Mouse (Mus musculus) midbrain, embryonic 12.5 days (tissue): ENCODE results near the gene Gm10413. TPM values are rescaled to one million over a fixed set of nuclear protein-coding genes. Genes with fewer than 3 reads are reported as not detected.
"Not testable (repeated sequence)": the region's sequence is repeated elsewhere in the genome, so short reads cannot be mapped to it uniquely, and the experiment has no call there.

Experiments
- ATAC-seq: fragments of 200-750 bp; cut with Nextera tagmentation; 2 replicates; pipeline ENCODE4 v1.8.0; 2017; ENCODE audit warnings: low read depth, moderate TSS enrichment, moderate library complexity; ENCODE audit not compliant: low FRiP score
- H3K27ac ChIP-seq: fragments of 300-500 bp; sonication (generic); replicated peaks from 2 replicates; pipeline ENCODE4 v1.5.1; 2016; ENCODE audit warnings: mild to moderate bottlenecking
- H3K27me3 ChIP-seq: fragments of 300-500 bp; sonication (generic); 2 replicates; pipeline ENCODE4 v1.6.1; 2016; ENCODE audit warnings: mild to moderate bottlenecking
- H3K36me3 ChIP-seq: fragments of 300-500 bp; sonication (generic); 2 replicates; pipeline ENCODE4 v1.6.1; 2016
- H3K4me1 ChIP-seq: fragments of 300-500 bp; sonication (generic); 2 replicates; pipeline ENCODE4 v1.6.1; 2016
- H3K4me2 ChIP-seq: fragments of 300-500 bp; sonication (generic); replicated peaks from 2 replicates; pipeline ENCODE4 v1.6.1; 2016; ENCODE audit warnings: mild to moderate bottlenecking, moderate library complexity
- H3K4me3 ChIP-seq: fragments of 300-500 bp; sonication (generic); 2 replicates; pipeline ENCODE4 v1.5.1; 2016; ENCODE audit warnings: mild to moderate bottlenecking
- H3K9ac ChIP-seq: fragments of 300-500 bp; sonication (generic); replicated peaks from 2 replicates; pipeline ENCODE4 v1.6.1; 2016; ENCODE audit warnings: mild to moderate bottlenecking, moderate library complexity
- H3K9me3 ChIP-seq: fragments of 300-500 bp; sonication (generic); 2 replicates; pipeline ENCODE4 v1.6.1; 2016; ENCODE audit warnings: mild to moderate bottlenecking
- WGBS: fragments of 180-500 bp; shearing (Covaris S2); methylation state at CpG from one replicate; pipeline ENCODE4 v1.1.7; 2016; 5-methylcytosine and 5-hydroxymethylcytosine counted together
- polyA plus RNA-seq: library from polyadenylated mRNA; unstranded; fragments of >200 nt; fragmentation: Nextera tagmentation; extraction: Ambion mirVana; gene quantifications from 2 replicates; pipeline ENCODE4 v1.2.1, GENCODE M21; 2016

The Gm10413 gene
- polyA plus RNA-seq: not detected in 2 replicates

GRCm38 (mm10) chr14:3394793-3395192, at the start of gene Gm10413:
Gene Gm10413 (plus strand): TSS chr14:3395093.
- not testable (repeated sequence) for H3K27me3 ChIP-seq, H3K36me3 ChIP-seq, H3K9ac ChIP-seq, H3K4me3 ChIP-seq, H3K27ac ChIP-seq, H3K9me3 ChIP-seq, H3K4me2 ChIP-seq, ATAC-seq, H3K4me1 ChIP-seq
- no CpG with 5 or more reads among the region's 2 CpGs for WGBS

GRCm38 (mm10) chr14:3412314-3412713, 17.4 kb downstream of the Gm10413 start, which contains the start of gene Gm10409:
Gene Gm10409 (plus strand): TSS chr14:3412614.
- not testable (repeated sequence) for H3K4me3 ChIP-seq, H3K36me3 ChIP-seq, H3K9me3 ChIP-seq, H3K4me1 ChIP-seq, H3K9ac ChIP-seq, ATAC-seq, H3K27me3 ChIP-seq, H3K4me2 ChIP-seq, H3K27ac ChIP-seq
- WGBS: no CpG with 5 or more reads among the region's 32 CpGs

DNA sequence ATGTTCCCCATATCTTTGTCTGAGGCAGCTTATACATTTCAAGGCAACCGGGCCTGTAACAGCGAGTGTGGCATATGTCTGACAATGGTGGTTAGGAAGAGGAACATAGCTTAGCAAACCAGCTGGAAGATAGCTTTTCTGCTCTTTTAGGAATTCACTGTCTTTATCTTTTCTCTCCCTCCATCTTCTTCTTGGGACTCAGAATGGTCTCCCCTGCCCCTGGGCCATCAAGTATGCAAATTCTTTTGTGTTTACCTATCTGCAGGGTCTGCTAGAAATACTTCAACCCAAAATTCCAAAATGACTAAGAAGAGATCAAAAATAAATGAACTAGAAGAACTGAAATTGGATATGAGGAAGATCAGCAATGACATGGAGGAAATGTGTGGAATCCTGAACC, 32.9 kb downstream of the Gm10413 start, which contains the start of gene Gm3005:
TSS of gene Gm3005 (plus strand) at position 301 of the 400 bp plus-strand sequence.
- not testable (repeated sequence) for H3K9ac ChIP-seq, ATAC-seq, H3K4me2 ChIP-seq, H3K27ac ChIP-seq, H3K36me3 ChIP-seq, H3K27me3 ChIP-seq, H3K4me3 ChIP-seq, H3K4me1 ChIP-seq, H3K9me3 ChIP-seq
- no CpG with 5 or more reads among the region's 2 CpGs for WGBS

DNA sequence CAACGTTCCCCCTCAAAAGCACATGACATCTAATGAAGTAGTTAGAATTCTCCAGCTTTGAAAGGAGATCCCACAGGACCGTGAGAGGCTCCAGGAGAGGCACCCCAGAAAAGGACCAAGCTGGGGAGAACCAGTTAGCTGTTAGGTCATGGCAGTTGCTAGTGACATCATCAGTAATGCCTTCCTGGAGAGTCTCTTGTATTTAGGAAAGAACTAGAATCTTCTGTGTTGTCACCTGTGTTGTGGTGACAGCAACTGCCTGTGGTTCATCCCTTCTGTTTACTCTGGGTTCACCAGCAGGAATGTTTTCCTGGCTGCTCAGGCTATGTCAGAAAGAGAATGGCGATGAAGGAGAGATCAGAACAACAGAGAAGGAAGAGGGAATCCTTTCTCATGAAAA, 54.2 kb downstream of the Gm10413 start, which contains the start of gene Gm10408:
TSS of gene Gm10408 (plus strand) at position 301 of the 400 bp plus-strand sequence.
- not testable (repeated sequence) for H3K27me3 ChIP-seq, ATAC-seq, H3K9me3 ChIP-seq, H3K4me1 ChIP-seq, H3K4me3 ChIP-seq, H3K9ac ChIP-seq, H3K27ac ChIP-seq, H3K4me2 ChIP-seq, H3K36me3 ChIP-seq
- no CpG with 5 or more reads among the region's 3 CpGs for WGBS

Other genes starting within 250 kb of the Gm10413 start
- gene Gm5795, start 206.8 kb upstream of the Gm10413 start, polyA plus RNA-seq: 0.31 TPM in 1 of 2 replicates, not detected in the other
- 11.5 and 11.8 TPM in 2 replicates for gene D830030K20Rik, start 186.6 kb upstream of the Gm10413 start, polyA plus RNA-seq
- gene Gm2956, start 62.5 kb upstream of the Gm10413 start, polyA plus RNA-seq: not detected in 2 replicates
- gene Gm10409, start 17.5 kb downstream of the Gm10413 start, polyA plus RNA-seq: 2.9 and 3.4 TPM in 2 replicates
- 1.7 and 2.8 TPM in 2 replicates for gene Gm3005, start 33.0 kb downstream of the Gm10413 start, polyA plus RNA-seq
- gene Gm10408, start 54.3 kb downstream of the Gm10413 start, polyA plus RNA-seq: not detected in 2 replicates
- not detected in 2 replicates for gene Gm3012, start 239.4 kb downstream of the Gm10413 start, polyA plus RNA-seq